Comparison of ENCODE assay signal across 8 mouse cellular contexts in genomic region chr8:75212631-75213306, GRCm38 (mm10). TPM values are rescaled to one million over a fixed set of nuclear protein-coding genes. Genes with fewer than 3 reads are reported as not detected.
A peak's percentile ranks its signal among the peaks of the same experiment; 100 is the strongest.
DNase-seq lines count a peak whose midpoint lies in the region; ATAC-seq and TF ChIP-seq lines count a peak whose summit lies in the region.

No protein-coding gene starts in this region.

- peak overlapping the region; percentile 84 for H3K27ac ChIP-seq in gastrocnemius, adult 2 months
- H3K27ac ChIP-seq in hindbrain, embryonic 15.5 days (replicated peaks), result no peak overlapping the region

- peak overlapping the region; percentile 88 for H3K4me3 ChIP-seq in gastrocnemius, adult 2 months
- H3K4me3 ChIP-seq in hindbrain, embryonic 15.5 days, result peak overlapping the region; percentile 67

- under 1% methylated on average over 62 of the region's 63 CpGs for WGBS in hindbrain, embryonic 15.5 days

- DNase-seq in T-cell, adult 2 months (ENCODE audit: low spot score), result peak; percentile 10
- DNase-seq in cerebellum, postnatal 25 days, result peak; percentile 96 to 97
- DNase-seq in gastrocnemius, adult 2 months, result peak; percentile 92
- peak; percentile 84 to 85 for DNase-seq in layer of hippocampus, postnatal 36 days
- peak; percentile 83 for DNase-seq in lung, postnatal 25 days (ENCODE audit: low spot score)
- peak; percentile 68 for DNase-seq in retina, postnatal 7 days (ENCODE audit: low read depth, low spot score)
- DNase-seq in thymus, postnatal 4 days, result peak; percentile 90

- intact Hi-C loops in gastrocnemius, adult 2 months (cut with DNase I), result no loop called here

- no peak for TF ChIP-seq CTCF in gastrocnemius, adult 2 months (IDR thresholded peaks at IDR 0.05)

- H3K36me3 ChIP-seq in hindbrain, embryonic 15.5 days, result no peaks in the 10 kb centered on the region

- peaks cover 15% of the 10 kb centered on the region for H3K4me1 ChIP-seq in hindbrain, embryonic 15.5 days (replicated peaks)

- H3K4me2 ChIP-seq in hindbrain, embryonic 15.5 days, result peak overlapping the region; percentile 100

- peak overlapping the region; percentile 57 for H3K9ac ChIP-seq in hindbrain, embryonic 15.5 days

- H3K27me3 ChIP-seq in hindbrain, embryonic 15.5 days, result peaks cover 44% of the 10 kb centered on the region

- ATAC-seq in hindbrain, embryonic 15.5 days (ENCODE audit: low FRiP score, low read depth), result peak; percentile 95

- no peaks in the 10 kb centered on the region for H3K9me3 ChIP-seq in hindbrain, embryonic 15.5 days

RNA-seq across cellular contexts. Expression of gene Rasd2, which starts 1.0 kb away (rescaled TPM):
- total RNA-seq in gastrocnemius, adult 2 months (2021), result 10 to 100 TPM; 23.7 to 46.3 TPM
- polyA plus RNA-seq in hindbrain, embryonic 15.5 days (2015; fragmentation: Nextera tagmentation; extraction: Ambion mirVana), result 3.1 and 5.7 TPM in 2 replicates
- total RNA-seq in layer of hippocampus, postnatal 36 days (2021), result 10 to 100 TPM; 65.5 to 79.8 TPM

Comparison
In these comparisons a context has a peak if more than half of its experiments do, and no peak if none do; other contexts are left out.
1. DNase-seq: peak in every context shown above with its lines; median percentile 96 in cerebellum, postnatal 25 days; 92 in gastrocnemius, adult 2 months; 90 in thymus, postnatal 4 days; 84 in layer of hippocampus, postnatal 36 days; 83 in lung, postnatal 25 days; 68 in retina, postnatal 7 days; 10 in T-cell, adult 2 months.